Mouse (Mus musculus) MEL (cell line): Measurements from ENCODE around the gene Hnrnpr.

Experiments used
- CTCF ChIP-seq, 3 experiments: IDR thresholded peaks in 2 of 3; conservative IDR thresholded peaks in 1 of 3; 2 replicates each; pipeline ENCODE4 v1.5.1; 2011 to 2012; ENCODE audit warnings: low read length in 3 of 3, low read depth in 2 of 3, mild to moderate bottlenecking in 2 of 3, improper control_type of control experiment in 1 of 3, inconsistent platforms in 1 of 3, mixed read lengths in 1 of 3, moderate library complexity in 1 of 3; ENCODE audit not compliant: control insufficient read depth in 1 of 3, insufficient read depth in 1 of 3, poor library complexity in 1 of 3, severe bottlenecking in 1 of 3
- E2F4 ChIP-seq: IDR thresholded peaks from 2 replicates; pipeline ENCODE4 v1.6.1; 2011; ENCODE audit warnings: low read depth, low read length, improper control_type of control experiment, borderline replicate concordance
- EP300 ChIP-seq, 2 experiments: IDR thresholded peaks; 2 replicates each; pipeline ENCODE4 v1.6.1; 2011; ENCODE audit warnings: improper control_type of control experiment in 2 of 2, low read length in 2 of 2, low read depth in 1 of 2, mild to moderate bottlenecking in 1 of 2
- GATA1 ChIP-seq: IDR thresholded peaks from 2 replicates; pipeline ENCODE4 v1.6.1; 2011; ENCODE audit warnings: low read depth, low read length, improper control_type of control experiment
- MAX ChIP-seq: IDR thresholded peaks from 2 replicates; pipeline ENCODE4 v1.6.1; 2011; ENCODE audit warnings: low read length, improper control_type of control experiment
- MAZ ChIP-seq: IDR thresholded peaks from 2 replicates; pipeline ENCODE4 v1.6.1; 2012; ENCODE audit warnings: low read depth, mild to moderate bottlenecking, inconsistent platforms, low read length, improper control_type of control experiment
- MYC ChIP-seq: IDR thresholded peaks from 2 replicates; pipeline ENCODE4 v1.6.1; 2011; ENCODE audit warnings: low read depth, mild to moderate bottlenecking, low read length, improper control_type of control experiment, moderate library complexity
- NRF1 ChIP-seq: IDR thresholded peaks from 2 replicates; pipeline ENCODE4 v1.6.1; 2014; ENCODE audit warnings: low read depth, mild to moderate bottlenecking, inconsistent platforms, low read length, improper control_type of control experiment, moderate library complexity; ENCODE audit not compliant: poor library complexity, insufficient read depth, severe bottlenecking
- POLR2A ChIP-seq, 2 experiments: IDR thresholded peaks; 2 replicates each; pipeline ENCODE4 v1.6.1; 2011 to 2012; ENCODE audit warnings: low read length in 2 of 2, mild to moderate bottlenecking in 2 of 2, control low read depth in 1 of 2, improper control_type of control experiment in 1 of 2, low read depth in 1 of 2, moderate library complexity in 1 of 2; ENCODE audit not compliant: control insufficient read depth in 1 of 2, insufficient read depth in 1 of 2, poor library complexity in 1 of 2
- RCOR1 ChIP-seq: IDR thresholded peaks from 2 replicates; pipeline ENCODE4 v1.6.1; 2012; ENCODE audit warnings: low read depth, mild to moderate bottlenecking, inconsistent platforms, low read length, improper control_type of control experiment
- SIN3A ChIP-seq: IDR thresholded peaks from 2 replicates; pipeline ENCODE4 v1.6.1; 2012; ENCODE audit warnings: low read length, improper control_type of control experiment, inconsistent platforms
- SMC3 ChIP-seq: IDR thresholded peaks from 2 replicates; pipeline ENCODE4 v1.6.1; 2011; ENCODE audit warnings: low read depth, low read length, improper control_type of control experiment
- UBTF ChIP-seq: IDR thresholded peaks from 2 replicates; pipeline ENCODE4 v1.6.1; 2012; ENCODE audit warnings: low read depth, mild to moderate bottlenecking, inconsistent platforms, low read length, improper control_type of control experiment, moderate library complexity, borderline replicate concordance; ENCODE audit not compliant: insufficient read depth
- ZC3H11A ChIP-seq: IDR thresholded peaks from 2 replicates; pipeline ENCODE4 v1.6.1; 2012; ENCODE audit warnings: low read depth, mild to moderate bottlenecking, inconsistent platforms, low read length, improper control_type of control experiment

GRCm38 (mm10) chr4:136285348-136285810 lies 25.4 kb upstream of the Hnrnpr start:
- TF ChIP-seq MAZ (peak; percentile 61; the same call in 1 of the 2 replicates), ZC3H11A (no peak), UBTF (no peak), NRF1 (peak; percentile 55; the same call in 1 of the 2 replicates), CTCF (IDR thresholded peaks at IDR 0.05 in 2 of 3, conservative IDR thresholded peaks at IDR 0.05 in 1 of 3; ENCODE audit: control insufficient read depth in 1 of 3, insufficient read depth in 1 of 3, low read depth in 2 of 3, low read length in 3 of 3, poor library complexity in 1 of 3, severe bottlenecking in 1 of 3) (no peak), EP300 (IDR thresholded peaks at IDR 0.05; ENCODE audit: low read depth in 1 of 2, low read length in 2 of 2) (no peak), SMC3 (no peak), RCOR1 (no peak), POLR2A (IDR thresholded peaks at IDR 0.05; ENCODE audit: control insufficient read depth in 1 of 2, insufficient read depth in 1 of 2, low read depth in 1 of 2, low read length in 2 of 2, poor library complexity in 1 of 2) (peak in 1 of 2 experiments; percentile 42; a peak in 1 of 4 replicates), MAX (no peak; the same call in 1 of the 2 replicates), GATA1 (no peak), MYC (no peak; the same call in 1 of the 2 replicates), SIN3A (peak; percentile 92), E2F4 (no peak)
